Mouse (Mus musculus) naive thymus-derived CD4-positive, alpha-beta T cell, adult 2 months (primary cell): ENCODE results near the gene Gm9495.
"Not testable (repeated sequence)": the region's sequence is repeated elsewhere in the genome, so short reads cannot be mapped to it uniquely, and the experiment has no call there.

Experiments used
- DNase-seq: peaks from one replicate; pipeline ENCODE4 v3.0.0-alpha.2; 2011; ENCODE audit warnings: low read depth

Gene Gm9495

GRCm38 (mm10) chr8:69453465-69453864, at the start of gene Gm9495:
Gm9495 (minus strand) TSS chr8:69453565.
- not testable (repeated sequence) for DNase-seq

DNA sequence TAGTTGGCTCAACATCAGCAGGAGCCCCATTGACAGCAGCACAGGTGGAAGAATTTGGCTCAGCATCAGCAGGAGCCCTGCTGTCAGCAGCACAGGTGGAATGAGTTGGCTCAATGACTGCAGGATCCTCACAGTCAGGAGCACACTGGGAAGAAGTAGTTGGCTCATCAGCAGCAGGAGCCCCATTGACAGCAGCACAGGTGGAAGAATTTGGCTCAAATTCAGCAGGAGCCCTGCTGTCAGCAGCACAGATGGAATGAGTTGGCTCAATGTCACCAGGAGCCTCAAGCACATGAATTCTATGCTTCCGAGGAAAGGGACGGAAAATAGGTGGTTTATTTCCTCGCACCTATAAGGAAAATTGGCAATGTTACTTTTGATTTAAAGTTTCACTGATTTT, 21.6 kb upstream of the Gm9495 start:
- DNase-seq: not testable (repeated sequence)

GRCm38 (mm10) chr8:69420018-69420417, 33.3 kb downstream of the Gm9495 start:
- DNase-seq: not testable (repeated sequence)

GRCm38 (mm10) chr8:69414326-69414725, 39.0 kb downstream of the Gm9495 start:
- no peak for DNase-seq

GRCm38 (mm10) chr8:69404768-69405167, 48.6 kb downstream of the Gm9495 start:
- no peak for DNase-seq

DNA sequence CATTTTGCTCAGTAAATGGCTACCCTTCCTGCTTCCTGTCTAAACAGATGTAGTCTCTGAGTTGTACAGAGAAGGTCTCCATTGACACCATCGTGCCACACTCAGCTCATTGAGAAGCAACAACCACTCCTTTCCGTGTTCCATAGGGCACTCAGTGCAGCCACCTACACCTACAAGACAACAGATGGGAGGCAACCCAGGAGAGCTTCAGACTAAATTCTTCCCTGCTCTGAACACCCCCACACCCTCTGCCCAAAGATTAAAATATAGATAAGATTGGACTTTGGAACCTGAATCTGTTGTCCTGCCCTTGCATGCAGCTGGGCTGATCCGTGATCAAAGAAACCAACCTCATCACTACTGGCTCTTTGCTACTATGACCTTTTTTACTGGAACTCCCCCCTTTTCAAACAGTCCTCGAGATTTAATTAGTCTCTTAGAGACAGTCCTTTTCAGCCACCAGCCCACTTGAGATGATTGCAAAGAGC, 53.4 kb downstream of the Gm9495 start:
- no peak for DNase-seq

- DNase-seq: peak; percentile 19
Measured at GRCm38 (mm10) chr8:69399181-69399955, 54.0 kb downstream of the Gm9495 start.

- no peak for DNase-seq
Measured at GRCm38 (mm10) chr8:69396196-69396595, 57.2 kb downstream of the Gm9495 start.

DNA sequence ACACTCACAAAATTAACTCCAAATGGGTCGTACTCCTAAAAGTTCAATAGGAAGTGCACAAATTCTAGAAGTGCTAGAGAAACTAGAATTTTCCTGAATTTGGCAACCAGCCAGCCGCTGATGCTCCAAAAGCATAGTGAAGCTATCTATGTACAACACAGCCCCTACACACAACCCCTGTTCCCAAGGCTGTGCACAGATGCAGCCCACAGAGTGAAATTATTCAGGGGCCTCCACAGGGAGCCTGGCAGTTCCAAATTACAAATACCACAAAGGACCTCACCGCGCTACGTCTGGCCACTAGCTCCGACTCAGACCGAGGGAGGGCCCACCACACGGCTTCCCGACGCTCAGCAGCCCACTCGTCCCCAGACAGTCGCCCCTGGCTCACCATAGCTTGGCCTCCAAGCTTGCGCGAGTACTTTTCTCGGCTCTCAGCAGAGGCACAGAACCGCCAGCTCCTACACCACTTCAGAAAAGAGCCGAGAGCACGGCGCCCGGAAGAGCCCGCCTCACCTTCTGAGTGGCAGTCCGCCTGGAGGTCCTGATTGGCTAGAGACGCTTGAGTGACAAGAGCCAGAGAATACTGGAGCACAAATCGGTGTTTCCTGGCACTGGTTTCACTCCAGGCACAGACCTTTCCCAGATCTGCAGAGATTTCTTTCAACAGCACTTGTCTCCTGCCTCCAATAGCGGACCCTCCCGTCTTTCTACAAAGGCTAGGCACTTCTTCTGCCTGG, 58.1 kb downstream of the Gm9495 start:
- peak; percentile 90 for DNase-seq

GRCm38 (mm10) chr8:69384361-69384760, 69.0 kb downstream of the Gm9495 start:
- DNase-seq: no peak
